Mouse (Mus musculus): Measurements from ENCODE around the gene Tpm3. TPM values are rescaled to one million over a fixed set of nuclear protein-coding genes. Genes with fewer than 3 reads are reported as not detected.

Tpm3 gene
- 290 and 300 TPM in 2 replicates for polyA plus RNA-seq (2015; fragmentation: Nextera tagmentation; extraction: Ambion mirVana)

DNA sequence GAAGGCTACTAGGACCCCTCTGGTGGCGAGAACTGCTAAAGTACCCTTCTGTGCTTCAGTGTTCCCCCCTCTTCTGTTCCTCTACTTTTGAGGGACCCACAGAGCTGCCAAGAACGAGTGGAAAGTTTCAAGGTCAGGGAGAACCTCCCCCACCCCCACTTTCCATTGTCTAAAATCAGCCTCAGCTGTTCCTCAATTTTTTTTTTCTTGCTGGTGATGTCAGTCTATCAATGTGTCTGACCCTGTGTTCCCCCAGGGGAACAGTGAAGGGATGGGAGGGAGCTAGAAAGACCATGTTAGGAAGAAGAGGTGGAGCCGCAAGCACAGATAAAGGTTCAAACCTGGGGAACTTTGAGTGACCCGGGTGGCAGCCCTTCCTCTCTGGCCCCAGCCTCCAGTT lies at the start of gene Tpm3:
Tpm3 (plus strand) TSS at position 356 of the 400 bp plus-strand sequence.
- WGBS: 52% methylated on average over 4 of the region's 4 CpGs
- Histone ChIP-seq H3K9me3 (no peaks in the 10 kb centered on the region), H3K4me2 (no peak within 1 kb of the TSS), H3K9ac (no peak within 1 kb of the TSS), H3K36me3 (no peaks in the 10 kb centered on the region), H3K27me3 (replicated peaks) (no peaks in the 10 kb centered on the region), H3K4me1 (peaks cover 25% of the 10 kb centered on the region), H3K27ac (replicated peaks) (no peak within 1 kb of the TSS), H3K4me3 (no peak within 1 kb of the TSS)
- ATAC-seq (ENCODE audit: extremely low read depth, insufficient number of reproducible peaks, low FRiP score, low TSS enrichment): no peak

DNA sequence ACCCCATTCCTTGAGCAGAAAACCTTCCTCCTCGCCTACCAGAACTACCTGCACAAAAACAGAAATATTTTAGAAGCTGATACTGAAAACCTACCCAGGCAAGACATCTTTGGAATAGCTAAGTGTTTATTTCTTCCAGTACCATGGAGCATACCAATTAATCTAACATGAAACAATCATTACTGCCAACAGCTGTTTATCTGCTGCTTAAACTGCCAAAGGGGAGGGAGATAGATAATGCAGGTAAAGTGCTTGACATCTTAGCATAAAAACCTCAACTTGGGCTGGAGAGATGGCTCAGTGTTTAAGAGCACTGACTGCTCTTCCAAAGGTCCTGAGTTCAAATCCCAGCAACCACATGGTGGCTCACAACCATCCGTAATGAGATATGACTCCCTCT lies 37.8 kb upstream of the Tpm3 start:
- H3K4me2 ChIP-seq: no peak overlapping the region
- H3K9me3 ChIP-seq: no peaks in the 10 kb centered on the region
- 86% methylated on average over 2 of the region's 2 CpGs for WGBS
- no peak overlapping the region for H3K9ac ChIP-seq
- peaks cover 93% of the 10 kb centered on the region for H3K36me3 ChIP-seq
- no peaks in the 10 kb centered on the region for H3K4me1 ChIP-seq
- no peak for ATAC-seq (ENCODE audit: extremely low read depth, insufficient number of reproducible peaks, low FRiP score, low TSS enrichment)
- no peak overlapping the region for H3K27ac ChIP-seq (replicated peaks)
- H3K4me3 ChIP-seq: no peak overlapping the region
- H3K27me3 ChIP-seq (replicated peaks): no peaks in the 10 kb centered on the region

DNA sequence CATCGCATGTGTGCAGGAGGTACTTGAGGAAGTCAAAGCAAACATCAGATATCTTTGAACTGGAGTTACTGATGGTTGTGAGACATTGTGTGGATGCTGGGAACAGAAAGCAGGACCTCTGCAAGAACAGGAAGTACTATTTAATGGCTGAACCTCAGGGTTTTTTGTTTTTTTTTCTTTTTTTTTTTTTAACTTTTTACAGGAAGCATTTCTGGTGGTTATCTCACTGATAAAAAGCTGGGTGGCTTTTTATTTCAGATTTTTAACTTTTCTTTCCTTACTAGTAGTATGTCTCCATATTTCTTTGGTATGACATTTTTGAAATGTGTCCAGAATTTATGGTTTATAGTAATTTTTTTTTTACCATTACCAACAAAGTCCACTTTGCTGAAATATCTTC lies 36.2 kb upstream of the Tpm3 start:
- Histone ChIP-seq H3K4me3 (no peak overlapping the region), H3K27me3 (replicated peaks) (no peaks in the 10 kb centered on the region), H3K36me3 (peaks cover 91% of the 10 kb centered on the region), H3K4me1 (no peaks in the 10 kb centered on the region), H3K9ac (no peak overlapping the region), H3K9me3 (no peaks in the 10 kb centered on the region), H3K4me2 (no peak overlapping the region), H3K27ac (replicated peaks) (no peak overlapping the region)
- no peak for ATAC-seq (ENCODE audit: extremely low read depth, insufficient number of reproducible peaks, low FRiP score, low TSS enrichment)
- 91% methylated on average over 1 of the region's 1 CpGs for WGBS

DNA sequence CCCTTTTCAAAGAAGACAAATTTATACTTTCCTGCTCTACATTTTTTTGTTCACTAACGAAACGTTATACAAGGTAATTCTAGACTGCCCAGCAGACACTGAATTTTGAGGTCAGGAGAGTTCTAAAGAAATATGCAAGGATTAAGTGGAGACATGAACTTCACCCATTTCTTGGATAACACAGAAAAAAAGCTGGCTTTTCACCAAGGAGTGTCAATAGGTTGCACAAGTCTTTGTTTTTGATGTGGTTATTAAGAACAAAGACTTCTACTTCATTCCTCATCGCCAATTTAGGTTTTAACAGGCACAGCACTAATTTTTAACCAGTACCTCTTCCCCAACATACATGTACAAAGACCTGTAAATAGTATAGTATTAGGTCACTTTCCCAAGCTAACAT lies 22.8 kb upstream of the Tpm3 start:
- Histone ChIP-seq H3K36me3 (peaks cover 41% of the 10 kb centered on the region), H3K9ac (no peak overlapping the region), H3K4me2 (0 out of 2 replicates have a peak overlapping the region, but pooled peaks have one; percentile 13), H3K4me3 (no peak overlapping the region), H3K27ac (replicated peaks) (no peak overlapping the region), H3K4me1 (peaks cover 26% of the 10 kb centered on the region), H3K27me3 (replicated peaks) (no peaks in the 10 kb centered on the region), H3K9me3 (no peaks in the 10 kb centered on the region)
- no peak for ATAC-seq (ENCODE audit: extremely low read depth, insufficient number of reproducible peaks, low FRiP score, low TSS enrichment)
- 76% methylated on average over 3 of the region's 3 CpGs for WGBS

DNA sequence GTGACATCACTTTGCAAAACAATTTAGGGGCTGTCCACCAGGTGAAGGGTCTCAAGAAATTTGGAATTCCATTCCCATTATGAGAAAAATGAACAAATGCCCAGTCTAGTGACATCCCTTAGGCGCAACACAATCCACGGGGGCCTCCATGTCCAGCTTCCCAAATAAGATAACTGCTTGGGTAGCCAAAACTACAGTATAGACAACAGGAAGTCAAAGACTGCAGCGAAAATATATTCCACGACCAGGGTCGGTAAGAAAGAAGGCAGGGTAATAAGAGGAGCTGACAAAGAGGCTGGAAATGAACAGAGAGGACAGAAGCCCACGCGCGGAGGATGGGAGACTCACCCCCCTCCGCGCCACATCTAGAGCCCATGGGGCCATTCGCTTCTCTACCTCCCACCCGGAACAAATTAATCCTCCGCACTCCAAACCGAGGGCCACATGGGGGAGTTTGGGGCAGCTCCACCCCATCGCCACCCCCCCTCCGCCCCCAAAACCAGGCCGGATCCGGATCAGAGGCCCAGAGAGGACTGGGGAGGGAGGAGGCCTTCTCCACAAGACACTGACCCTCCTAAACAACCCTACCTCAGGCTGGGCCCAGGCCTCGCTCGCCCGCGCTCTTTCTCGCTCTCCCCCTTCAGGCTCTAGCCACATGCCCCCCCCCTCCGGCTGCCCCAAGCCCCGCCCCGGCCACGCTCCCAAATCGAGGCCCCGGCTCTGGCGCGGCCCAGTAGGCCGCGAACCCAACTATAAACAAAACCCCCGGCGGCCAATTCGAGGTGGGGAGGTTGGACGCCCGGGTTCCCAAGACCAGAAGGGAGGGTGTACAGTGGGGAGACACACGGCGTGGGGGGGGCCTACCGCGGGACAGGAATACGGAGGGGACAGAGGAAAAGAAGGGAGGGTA lies 20.8 kb upstream of the Tpm3 start, which contains the start of gene 4933434E20Rik:
4933434E20Rik (plus strand) TSS at position 196 of the 910 bp plus-strand sequence.
- Histone ChIP-seq H3K27me3 (replicated peaks) (no peaks in the 10 kb centered on the region), H3K4me2 (peak within 1 kb of the TSS; percentile 93), H3K9ac (peak within 1 kb of the TSS; percentile 98), H3K9me3 (no peaks in the 10 kb centered on the region), H3K4me3 (peak within 1 kb of the TSS; percentile 92), H3K4me1 (peaks cover 34% of the 10 kb centered on the region), H3K27ac (replicated peaks) (peak within 1 kb of the TSS; percentile 98), H3K36me3 (peaks cover 43% of the 10 kb centered on the region)
- ATAC-seq (ENCODE audit: extremely low read depth, insufficient number of reproducible peaks, low FRiP score, low TSS enrichment): peak; percentile 52
- under 1% methylated on average over 42 of the region's 43 CpGs for WGBS

DNA sequence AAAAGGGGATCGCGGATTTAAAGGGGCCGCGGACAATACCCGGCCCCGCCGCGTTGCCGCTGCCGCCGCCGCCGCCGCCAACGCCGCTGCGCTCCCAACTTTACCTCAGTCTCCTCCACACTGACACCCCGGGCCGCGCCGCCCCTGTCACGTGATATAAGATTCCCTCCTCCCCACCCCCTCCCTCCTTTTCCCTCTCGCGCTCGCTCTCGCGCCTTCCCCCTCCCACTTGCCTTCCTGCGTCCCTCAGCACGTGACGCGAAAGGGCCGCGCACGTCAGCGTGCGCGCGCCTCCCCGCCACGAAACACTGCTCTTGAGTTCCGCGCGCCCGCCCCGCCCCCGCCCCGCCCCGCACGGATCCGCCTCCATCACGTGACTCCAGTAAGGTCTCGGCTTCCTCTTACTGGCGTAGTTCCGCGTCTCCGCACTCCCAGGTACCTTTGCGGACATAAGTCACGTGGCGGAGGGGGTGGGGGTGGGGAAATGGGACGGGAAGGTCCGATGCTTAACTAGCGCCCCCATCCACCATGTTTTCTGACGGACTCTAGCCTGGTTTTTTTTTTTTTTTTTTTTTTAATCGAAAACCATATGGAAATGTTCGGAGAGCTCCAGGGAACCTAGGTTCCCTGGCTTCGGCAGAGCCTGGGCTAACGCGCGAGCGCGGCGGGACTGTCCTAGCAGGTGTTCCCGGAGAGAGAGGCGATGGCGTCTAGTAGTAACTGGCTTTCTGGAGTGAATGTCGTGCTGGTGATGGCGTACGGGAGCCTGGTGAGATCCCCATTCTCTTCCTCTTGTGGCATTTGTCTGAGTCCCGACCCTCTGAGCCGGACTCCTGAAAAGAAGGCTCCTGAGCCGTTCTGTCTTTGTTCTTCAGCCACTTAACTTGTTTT lies 19.9 kb upstream of the Tpm3 start, which contains the start of gene Ubap2l:
Ubap2l (minus strand) TSS at position 278 of the 891 bp plus-strand sequence.
- peak within 1 kb of the TSS; percentile 98 for H3K27ac ChIP-seq (replicated peaks)
- peak; percentile 94 for ATAC-seq (ENCODE audit: extremely low read depth, insufficient number of reproducible peaks, low FRiP score, low TSS enrichment)
- H3K36me3 ChIP-seq: peaks cover 43% of the 10 kb centered on the region
- H3K9me3 ChIP-seq: no peaks in the 10 kb centered on the region
- H3K27me3 ChIP-seq (replicated peaks): no peaks in the 10 kb centered on the region
- H3K4me1 ChIP-seq: peaks cover 34% of the 10 kb centered on the region
- H3K9ac ChIP-seq: peak within 1 kb of the TSS; percentile 98
- peak within 1 kb of the TSS; percentile 92 for H3K4me3 ChIP-seq
- under 1% methylated on average over 76 of the region's 81 CpGs for WGBS
- H3K4me2 ChIP-seq: peak within 1 kb of the TSS; percentile 93

DNA sequence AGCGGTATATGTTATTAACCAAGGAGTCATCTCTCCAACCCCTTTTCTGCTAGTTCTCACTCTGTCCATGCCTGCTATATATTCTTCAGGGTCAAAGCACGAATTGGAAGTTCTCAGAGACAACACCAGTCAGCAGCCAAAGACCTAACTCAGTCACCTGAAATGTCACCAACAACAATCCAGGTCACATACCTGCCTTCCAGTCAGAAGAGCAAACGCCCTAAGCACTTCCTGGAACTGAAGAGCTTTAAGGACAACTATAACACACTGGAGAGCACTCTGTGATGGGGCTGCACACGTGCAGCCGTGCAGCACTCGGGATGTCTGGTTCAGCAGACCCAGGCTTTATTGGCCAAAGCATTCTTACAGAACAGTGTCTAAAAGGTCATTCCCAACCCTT lies 10.9 kb upstream of the Tpm3 start:
- Histone ChIP-seq H3K4me1 (no peaks in the 10 kb centered on the region), H3K9ac (no peak overlapping the region), H3K27ac (replicated peaks) (no peak overlapping the region), H3K36me3 (peaks cover 85% of the 10 kb centered on the region), H3K4me2 (no peak overlapping the region), H3K4me3 (no peak overlapping the region), H3K9me3 (no peaks in the 10 kb centered on the region), H3K27me3 (replicated peaks) (no peaks in the 10 kb centered on the region)
- ATAC-seq (ENCODE audit: extremely low read depth, insufficient number of reproducible peaks, low FRiP score, low TSS enrichment): no peak
- WGBS: 89% methylated on average over 6 of the region's 6 CpGs

DNA sequence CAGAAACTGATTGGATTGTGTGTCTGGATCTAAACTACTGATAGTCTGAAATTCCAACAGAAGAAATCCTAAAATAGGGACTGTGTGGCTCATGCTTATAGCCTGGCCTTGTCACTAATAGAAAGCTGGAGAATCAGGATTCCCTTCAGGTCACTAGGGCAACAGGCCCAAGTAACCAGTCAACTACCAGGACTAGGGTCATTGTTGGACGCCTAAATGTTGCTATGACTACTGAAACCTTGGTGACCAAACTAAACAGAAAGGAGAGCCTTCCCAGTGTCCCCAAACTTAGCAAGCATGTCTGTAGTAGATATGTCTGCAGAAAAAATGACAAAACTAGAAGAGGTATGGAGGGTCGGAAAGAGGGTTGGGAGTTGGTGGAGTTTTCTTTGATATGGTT lies 9.9 kb upstream of the Tpm3 start:
- ATAC-seq (ENCODE audit: extremely low read depth, insufficient number of reproducible peaks, low FRiP score, low TSS enrichment): no peak
- WGBS: 55% methylated on average over 2 of the region's 2 CpGs

DNA sequence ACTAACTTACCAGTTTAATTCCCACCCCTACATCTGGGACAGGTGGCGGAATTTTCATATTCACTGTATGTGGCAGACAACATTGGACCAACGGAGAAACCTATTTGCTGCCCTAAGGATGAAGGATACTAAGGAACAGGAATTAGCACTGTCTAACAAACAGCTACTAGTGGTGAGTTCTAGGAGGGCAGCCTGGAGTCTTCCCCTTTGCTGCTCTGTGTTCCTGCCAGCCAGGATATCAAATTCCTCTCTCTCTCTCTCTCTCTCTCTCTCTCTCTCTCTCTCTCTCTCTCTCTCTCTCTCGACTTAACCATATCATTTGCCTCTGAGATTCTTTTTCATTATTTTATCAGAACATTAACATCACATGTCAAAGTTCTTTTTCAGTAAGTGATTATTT lies 8.1 kb upstream of the Tpm3 start:
- H3K27me3 ChIP-seq (replicated peaks): no peaks in the 10 kb centered on the region
- WGBS: 62% methylated on average over 3 of the region's 3 CpGs
- no peak overlapping the region for H3K4me3 ChIP-seq
- H3K4me2 ChIP-seq: no peak overlapping the region
- no peak for ATAC-seq (ENCODE audit: extremely low read depth, insufficient number of reproducible peaks, low FRiP score, low TSS enrichment)
- peaks cover 63% of the 10 kb centered on the region for H3K36me3 ChIP-seq
- no peaks in the 10 kb centered on the region for H3K9me3 ChIP-seq
- no peak overlapping the region for H3K27ac ChIP-seq (replicated peaks)
- no peak overlapping the region for H3K9ac ChIP-seq
- no peaks in the 10 kb centered on the region; the same call in 1 of the 2 replicates for H3K4me1 ChIP-seq

More for the DNA sequence above, 9.9 kb upstream of the Tpm3 start:
- Histone ChIP-seq H3K36me3 (peaks cover 76% of the 10 kb centered on the region), H3K9me3 (no peaks in the 10 kb centered on the region), H3K4me1 (no peaks in the 10 kb centered on the region), H3K4me2 (no peak overlapping the region), H3K27me3 (replicated peaks) (no peaks in the 10 kb centered on the region), H3K27ac (replicated peaks) (no peak overlapping the region), H3K4me3 (no peak overlapping the region), H3K9ac (no peak overlapping the region)

DNA sequence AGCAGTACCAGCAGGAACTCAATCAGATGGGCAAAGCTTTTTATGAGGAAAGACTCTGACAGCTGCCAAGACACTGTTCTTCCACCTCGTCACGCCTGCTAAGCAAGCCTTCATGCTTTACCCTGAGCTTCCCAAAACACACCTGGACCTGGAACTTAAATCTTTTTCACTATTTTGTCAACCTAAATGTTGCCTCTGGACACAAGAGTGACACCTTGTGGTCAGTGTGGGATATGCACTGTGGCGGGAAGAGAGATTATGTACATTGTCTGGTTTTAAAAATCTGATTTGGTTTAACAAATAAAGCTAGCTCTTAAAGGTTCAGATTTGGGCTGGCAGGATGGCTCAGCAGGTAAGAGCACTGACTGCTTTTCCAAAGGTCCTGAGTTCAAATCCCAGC lies 6.9 kb upstream of the Tpm3 start:
- peaks cover 52% of the 10 kb centered on the region for H3K36me3 ChIP-seq
- no peak for ATAC-seq (ENCODE audit: extremely low read depth, insufficient number of reproducible peaks, low FRiP score, low TSS enrichment)

DNA sequence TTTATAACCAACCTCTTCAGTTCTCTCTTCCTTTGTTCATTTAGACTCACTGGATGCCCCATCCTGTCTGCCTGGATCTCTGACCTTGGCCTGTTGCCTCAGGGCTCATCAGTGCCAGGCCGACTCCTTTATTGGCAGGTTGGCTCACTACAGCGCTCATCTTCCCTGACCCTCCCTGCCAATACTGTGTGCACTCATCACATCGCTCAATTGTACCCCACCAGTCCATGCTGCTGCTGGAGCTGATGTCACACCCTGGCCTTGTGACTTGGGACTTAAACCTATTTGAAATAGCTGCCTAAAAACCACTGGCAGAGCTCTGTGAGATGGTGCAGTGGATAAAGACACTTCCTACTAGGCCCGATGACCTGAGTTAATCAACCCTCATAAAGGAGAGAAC lies 4.6 kb upstream of the Tpm3 start:
- H3K27me3 ChIP-seq (replicated peaks): no peaks in the 10 kb centered on the region
- H3K4me3 ChIP-seq: no peak overlapping the region
- ATAC-seq (ENCODE audit: extremely low read depth, insufficient number of reproducible peaks, low FRiP score, low TSS enrichment): no peak
- no peak overlapping the region for H3K9ac ChIP-seq
- H3K36me3 ChIP-seq: peaks cover 29% of the 10 kb centered on the region
- no peak overlapping the region for H3K27ac ChIP-seq (replicated peaks)
- H3K4me2 ChIP-seq: no peak overlapping the region
- H3K4me1 ChIP-seq: peaks cover 14% of the 10 kb centered on the region
- WGBS: 90% methylated on average over 4 of the region's 4 CpGs
- no peaks in the 10 kb centered on the region for H3K9me3 ChIP-seq

More for the DNA sequence above, 6.9 kb upstream of the Tpm3 start:
- no peak overlapping the region for H3K9ac ChIP-seq
- no peak overlapping the region for H3K4me2 ChIP-seq
- H3K4me3 ChIP-seq: no peak overlapping the region
- no peaks in the 10 kb centered on the region for H3K9me3 ChIP-seq
- no peaks in the 10 kb centered on the region; the same call in 1 of the 2 replicates for H3K4me1 ChIP-seq
- WGBS: 57% methylated on average over 3 of the region's 3 CpGs
- H3K27me3 ChIP-seq (replicated peaks): no peaks in the 10 kb centered on the region
- no peak overlapping the region for H3K27ac ChIP-seq (replicated peaks)
